Mouse (Mus musculus): ENCODE data around the gene Pxk.

Pxk gene

DNA sequence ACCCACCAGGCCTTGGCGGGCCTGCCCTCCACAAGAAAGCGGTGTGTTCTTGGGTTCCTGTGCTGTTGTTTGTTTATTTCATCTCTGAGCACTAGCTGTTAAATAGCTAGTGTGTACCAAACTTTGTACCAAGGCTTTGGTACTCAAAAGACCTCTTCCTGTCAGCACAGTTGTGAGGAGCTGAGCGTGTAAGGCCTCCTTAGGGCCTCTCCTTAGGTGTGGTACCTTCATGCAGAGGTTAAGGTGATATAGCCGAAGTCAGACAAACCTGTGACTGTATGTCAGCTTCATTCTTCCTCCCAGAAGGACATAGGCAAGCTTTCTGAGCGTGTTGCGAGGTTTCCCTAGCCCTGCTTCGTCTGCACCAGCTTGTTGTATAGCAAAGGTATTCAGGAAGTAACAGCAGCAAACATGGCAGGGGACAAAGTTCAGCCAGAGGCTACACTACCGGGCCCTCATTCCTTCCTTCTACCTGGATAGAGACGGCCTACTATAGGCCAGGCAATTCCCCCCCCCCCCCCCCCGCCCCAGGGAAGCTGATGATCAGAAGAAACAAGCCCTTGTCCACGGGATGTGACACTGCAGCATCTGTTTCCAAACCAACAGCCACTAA, 48.7 kb downstream of the Pxk start:
- no peak for DNase-seq (ENCODE audit: low spot score in 2 of 2)

- DNase-seq (ENCODE audit: low spot score in 2 of 2), result no peak
Observed at GRCm38 (mm10) chr14:8148842-8149241, 50.8 kb downstream of the Pxk start.

- DNase-seq (ENCODE audit: low spot score in 2 of 2), result no peak
Observed at GRCm38 (mm10) chr14:8151757-8152156, 53.7 kb downstream of the Pxk start.

GRCm38 (mm10) chr14:8154072-8154471, 56.1 kb downstream of the Pxk start:
- no peak for DNase-seq (ENCODE audit: low spot score in 2 of 2)

DNA sequence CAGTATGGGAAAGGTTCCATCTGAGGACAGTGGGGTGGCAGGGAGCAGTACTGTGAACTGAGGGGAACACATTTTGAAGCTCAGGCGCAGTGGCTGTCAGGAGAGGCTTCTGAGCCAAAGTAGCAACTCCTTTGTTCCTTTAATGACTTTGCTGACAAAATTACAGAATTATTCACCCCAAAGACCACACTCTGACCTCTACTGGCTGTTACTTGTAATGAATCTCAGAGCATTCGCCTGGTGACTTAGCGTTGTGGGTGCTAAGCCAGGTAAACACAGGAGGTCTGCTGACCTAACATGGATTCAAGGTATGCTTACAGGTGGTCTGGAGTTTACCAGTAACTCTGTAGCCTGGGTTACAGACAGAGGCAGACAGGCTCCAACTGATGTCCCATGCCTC, 58.9 kb downstream of the Pxk start:
- DNase-seq (ENCODE audit: low spot score in 2 of 2), result no peak

DNA sequence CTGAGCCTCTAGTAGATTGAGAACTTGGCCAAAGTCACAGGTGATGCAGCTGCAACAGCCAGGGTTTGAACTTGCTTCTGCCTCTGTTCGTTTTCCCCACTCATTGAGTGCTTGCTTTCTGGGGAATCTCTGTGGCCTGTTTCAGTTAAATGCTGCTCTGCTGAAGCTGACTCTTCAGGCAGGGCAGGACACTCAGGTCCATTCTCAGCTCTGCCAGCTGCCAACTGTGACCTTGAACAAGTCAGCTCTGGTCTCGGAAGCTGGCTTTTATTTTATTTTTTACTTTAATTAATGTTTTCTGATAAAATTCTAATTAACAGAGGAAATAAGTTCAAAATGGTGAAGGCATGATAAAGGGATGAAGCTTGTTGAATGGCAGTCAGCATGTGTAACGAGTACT, 60.7 kb downstream of the Pxk start:
- DNase-seq (ENCODE audit: low spot score in 2 of 2), result no peak

DNA sequence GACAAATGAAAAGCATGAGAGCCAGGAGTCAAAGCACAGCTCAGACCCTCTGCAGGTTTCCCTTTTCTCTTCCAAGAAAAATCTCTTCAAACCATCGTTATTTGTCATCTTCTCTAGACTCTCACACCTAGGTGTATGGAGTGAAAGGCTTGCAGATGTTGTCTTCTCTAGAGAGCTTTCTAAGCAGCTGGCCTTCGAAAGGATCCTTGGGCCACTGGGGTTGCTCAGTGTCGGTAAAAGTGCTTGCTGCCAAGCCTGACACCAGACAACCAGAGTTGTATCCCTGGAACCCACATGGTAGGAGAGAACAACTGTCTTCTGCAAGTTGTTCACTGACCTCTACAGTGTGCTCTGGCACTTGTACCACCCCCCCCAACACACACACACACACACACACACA, 61.1 kb downstream of the Pxk start:
- no peak for DNase-seq (ENCODE audit: low spot score in 2 of 2)

GRCm38 (mm10) chr14:8161777-8162176, 63.8 kb downstream of the Pxk start:
- no peak for DNase-seq (ENCODE audit: low spot score in 2 of 2)

DNA sequence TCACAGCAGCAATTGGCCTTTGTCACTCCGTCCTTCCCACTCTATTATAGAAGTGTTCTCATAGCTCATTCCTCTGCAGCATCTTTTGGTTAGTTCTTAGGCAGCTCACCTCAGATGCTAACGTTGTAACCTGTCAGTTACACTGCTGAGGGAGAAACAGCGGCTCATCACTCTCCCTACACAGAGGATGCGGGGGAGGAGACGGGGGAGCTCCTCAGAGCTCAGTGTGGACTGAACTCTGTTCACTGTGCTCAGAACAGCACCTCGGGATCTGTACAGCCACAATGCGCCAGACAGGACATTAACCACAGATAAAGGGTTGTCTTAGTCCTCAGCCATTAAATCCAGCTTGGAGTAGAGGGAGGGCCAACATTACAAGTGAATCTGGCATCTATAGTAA, 66.5 kb downstream of the Pxk start:
- no peak for DNase-seq (ENCODE audit: low spot score in 2 of 2)

GRCm38 (mm10) chr14:8172507-8173410, 74.7 kb downstream of the Pxk start, which contains the start of gene Pdhb:
TSS of gene Pdhb (minus strand) at chr14:8173025.
- peak; percentile 99 to 100 for DNase-seq (ENCODE audit: low spot score in 2 of 2)

DNA sequence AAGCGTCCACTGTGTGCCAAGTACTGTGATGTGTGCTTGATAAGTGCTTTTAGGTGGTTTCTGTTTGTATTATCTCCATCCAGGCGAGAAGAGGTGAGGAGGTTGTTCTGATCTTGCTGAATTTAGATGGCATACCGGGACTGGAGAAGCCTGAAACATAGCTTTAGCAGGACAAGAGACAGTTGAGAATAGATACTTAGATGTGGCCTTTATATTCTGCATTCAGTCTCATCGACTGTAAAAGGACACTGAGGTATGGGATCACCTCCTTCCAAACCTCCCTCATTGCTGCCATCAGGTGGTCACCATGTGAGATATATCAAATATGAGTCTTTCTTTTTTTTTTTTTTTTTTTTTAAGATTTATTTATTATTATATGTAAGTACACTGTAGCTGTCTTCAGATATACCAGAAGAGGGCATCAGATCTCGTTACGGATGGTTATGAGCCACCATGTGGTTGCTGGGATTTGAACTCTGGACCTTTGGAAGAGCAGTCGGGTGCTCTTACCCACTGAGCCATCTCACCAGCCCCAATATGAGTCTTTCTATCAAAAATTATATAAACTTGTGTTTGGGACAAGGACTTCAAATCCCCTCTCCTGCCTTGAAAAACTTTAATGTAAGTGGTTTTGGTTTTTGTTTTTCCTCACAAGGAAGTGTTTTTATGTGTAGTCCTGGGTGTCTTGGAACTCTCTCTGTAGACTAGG, 75.7 kb downstream of the Pxk start:
- peak in 1 of 2 experiments; percentile 10 for DNase-seq (ENCODE audit: low spot score in 2 of 2)

DNA sequence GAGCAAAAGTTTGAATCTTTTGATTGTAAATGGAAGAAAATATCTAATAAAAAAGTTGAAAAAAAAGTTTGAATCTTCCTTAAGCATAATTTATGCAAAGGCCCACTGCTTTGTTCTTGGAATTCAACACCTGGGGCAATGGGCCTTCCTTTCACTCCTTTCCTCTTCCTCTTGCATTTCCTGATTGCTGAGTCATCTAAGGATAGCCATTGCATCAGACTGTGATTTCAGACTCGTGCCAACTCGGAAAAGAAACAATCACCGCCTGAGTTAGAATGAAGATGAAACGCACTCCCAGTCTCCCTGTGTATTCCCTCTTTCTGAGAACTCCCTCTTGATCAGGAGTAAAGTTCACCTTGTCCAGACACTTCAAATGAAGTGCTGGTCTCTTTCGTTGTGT, 76.6 kb downstream of the Pxk start:
- peak in 1 of 2 experiments; percentile 14 for DNase-seq (ENCODE audit: low spot score in 2 of 2)

DNA sequence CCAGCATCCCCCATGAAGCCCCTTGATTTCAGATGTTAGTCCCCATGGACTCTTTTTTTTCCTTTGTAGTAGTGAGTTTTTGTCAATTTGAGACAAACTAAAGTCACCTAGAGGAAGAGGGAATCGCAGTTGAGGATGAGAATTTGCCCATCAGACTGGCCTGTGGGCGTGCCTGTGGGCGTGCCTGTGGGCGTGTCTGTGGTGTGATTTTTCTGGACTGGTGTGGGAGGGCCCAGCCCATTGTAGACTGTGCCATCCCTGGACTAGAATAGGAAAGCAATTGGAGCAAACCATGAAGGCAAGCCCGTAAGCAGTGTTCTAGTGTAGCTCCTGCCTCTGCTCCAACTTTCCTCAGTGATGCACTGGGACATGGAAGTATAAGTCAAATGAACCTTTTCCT, 78.2 kb downstream of the Pxk start:
- DNase-seq (ENCODE audit: low spot score in 2 of 2), result no peak

DNA sequence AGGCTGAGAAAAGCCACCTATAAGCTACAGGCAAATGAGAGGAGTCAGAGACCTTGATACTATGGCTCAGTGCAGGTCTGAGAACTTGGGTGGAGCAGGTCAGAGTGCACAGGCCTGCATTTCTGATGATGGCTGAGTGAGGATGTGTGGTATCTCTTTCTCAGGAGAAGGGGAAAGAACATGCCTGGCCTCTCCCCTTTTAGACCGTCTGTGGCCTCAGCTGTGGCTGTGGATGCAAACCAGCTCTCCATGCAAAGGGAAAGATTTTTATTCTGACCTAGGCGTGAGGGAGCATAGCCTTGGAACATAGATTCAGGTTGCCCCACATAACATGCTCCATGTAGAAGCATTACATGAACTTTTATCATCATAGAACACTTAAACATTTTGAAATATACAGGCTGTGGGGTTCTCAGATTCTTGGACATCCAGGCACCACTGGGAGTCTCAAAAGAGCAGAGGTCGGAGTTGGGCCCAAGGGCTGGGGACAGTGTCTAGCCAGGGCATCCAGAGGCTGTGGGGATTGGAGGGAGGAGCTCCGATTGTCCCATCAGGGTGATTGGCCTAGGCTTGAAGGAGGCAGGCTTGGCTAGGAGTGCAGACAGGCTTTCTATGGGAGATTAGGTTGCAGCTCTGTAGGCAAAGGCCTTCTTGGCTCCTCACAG, 82.5 kb downstream of the Pxk start:
- DNase-seq (ENCODE audit: low spot score in 2 of 2), result no peak

DNA sequence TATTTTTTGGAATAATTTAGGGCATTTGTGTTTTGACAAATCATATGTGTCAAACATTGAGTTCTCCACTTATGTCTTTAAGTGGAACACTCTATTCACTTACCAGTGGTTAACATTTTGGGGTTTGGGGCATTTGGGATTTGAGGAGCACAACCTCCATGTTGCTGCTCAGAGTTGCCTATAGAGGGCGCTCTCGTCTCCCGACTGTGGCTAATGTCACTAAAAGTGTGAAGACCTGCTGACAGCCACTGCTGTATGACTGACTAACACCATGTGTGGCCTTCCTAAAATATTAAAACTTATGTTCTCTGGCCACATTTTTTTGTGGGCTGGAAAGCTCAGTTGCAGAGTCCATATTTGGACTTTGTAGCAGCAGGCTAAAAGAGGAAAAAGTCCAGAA, 85.3 kb downstream of the Pxk start:
- DNase-seq (ENCODE audit: low spot score in 2 of 2), result no peak

DNA sequence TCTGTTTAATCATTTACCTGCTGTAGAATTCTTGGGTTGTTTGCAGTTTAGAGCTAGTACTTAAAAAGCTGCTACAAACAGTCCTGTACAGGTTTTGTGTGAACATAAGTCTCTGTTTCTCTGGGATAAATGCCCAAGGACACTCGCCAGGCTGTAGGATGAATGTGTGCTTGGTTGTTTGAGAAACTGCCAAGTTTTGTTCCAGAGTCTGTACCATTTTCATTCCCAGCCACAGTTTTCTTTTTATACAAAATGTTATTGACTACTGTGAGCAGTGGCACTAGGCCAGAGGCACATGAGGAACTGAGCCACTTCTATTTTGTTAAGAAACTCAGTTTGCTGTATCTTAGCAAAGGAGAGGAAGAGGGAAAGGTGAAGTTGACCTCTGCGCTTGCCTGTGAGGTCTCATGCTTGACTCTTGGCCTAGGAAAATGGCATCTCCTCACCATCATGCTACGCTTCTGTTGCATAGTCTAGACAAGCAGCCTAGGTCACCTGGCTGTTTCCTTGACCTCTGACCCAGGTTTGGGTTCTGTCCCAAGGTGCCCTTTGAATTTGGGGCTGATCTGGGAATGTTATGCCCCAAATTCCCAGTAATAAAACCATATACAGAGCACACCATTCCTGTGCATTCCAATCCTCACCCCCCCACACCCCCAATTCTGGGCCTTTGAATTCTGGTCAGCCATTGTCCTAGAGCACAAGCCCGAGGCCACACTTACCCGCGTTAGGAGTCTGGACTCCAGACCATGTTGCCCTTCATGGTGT, 88.5 kb downstream of the Pxk start:
- DNase-seq (ENCODE audit: low spot score in 2 of 2), result no peak

DNA sequence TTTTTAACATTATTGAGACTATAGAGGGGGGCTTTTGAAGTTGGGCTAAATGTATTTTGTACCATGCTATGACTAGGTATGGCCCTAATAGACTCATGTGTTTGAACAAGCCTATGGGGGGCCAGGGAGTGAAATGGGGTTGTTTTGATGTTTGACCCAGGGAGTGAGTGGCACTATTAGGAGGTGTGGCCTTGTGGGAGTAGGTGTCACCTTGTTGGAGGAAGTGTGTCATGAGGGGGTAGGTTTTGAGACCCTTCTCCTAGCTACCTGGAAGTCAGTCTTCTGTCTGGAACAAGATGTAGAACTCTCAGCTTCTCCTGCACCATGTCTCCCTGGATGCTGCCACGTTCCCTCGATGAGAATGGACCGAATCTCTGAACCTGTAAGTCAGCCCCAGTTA, 92.5 kb downstream of the Pxk start:
- DNase-seq (ENCODE audit: low spot score in 2 of 2), result no peak

DNA sequence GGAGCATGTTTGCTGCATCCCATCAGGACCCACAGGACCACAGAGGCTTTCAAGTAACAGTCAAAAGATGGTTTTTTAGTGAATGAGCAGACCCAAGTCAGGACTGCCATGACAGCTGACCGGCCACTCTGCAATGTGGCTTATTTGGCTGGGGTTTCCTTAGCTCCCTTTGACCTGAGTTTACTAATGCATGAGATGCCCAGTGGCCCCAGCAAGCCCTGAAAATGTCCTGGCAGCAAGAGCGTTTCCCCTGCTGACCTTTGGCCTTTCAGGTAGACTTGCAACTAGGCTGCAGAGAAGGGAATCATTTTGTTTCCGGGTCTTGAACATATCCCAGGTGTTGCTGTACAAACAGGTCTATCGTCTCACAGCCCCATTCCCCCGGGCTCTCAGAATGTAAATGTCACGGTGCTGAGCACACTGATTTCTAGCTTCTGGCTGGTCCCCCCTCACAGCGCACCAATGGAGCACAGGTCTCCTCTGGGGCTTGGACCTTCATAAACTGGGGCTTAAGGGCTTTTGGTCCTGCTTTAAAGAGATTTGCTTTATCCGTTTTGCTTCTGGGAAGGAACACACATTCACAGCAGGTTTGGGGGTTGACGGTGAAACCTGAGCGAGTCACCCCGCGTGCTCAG, 93.4 kb downstream of the Pxk start:
- no peak for DNase-seq (ENCODE audit: low spot score in 2 of 2)

GRCm38 (mm10) chr14:8192727-8193126, 94.7 kb downstream of the Pxk start:
- DNase-seq (ENCODE audit: low spot score in 2 of 2), result no peak

DNA sequence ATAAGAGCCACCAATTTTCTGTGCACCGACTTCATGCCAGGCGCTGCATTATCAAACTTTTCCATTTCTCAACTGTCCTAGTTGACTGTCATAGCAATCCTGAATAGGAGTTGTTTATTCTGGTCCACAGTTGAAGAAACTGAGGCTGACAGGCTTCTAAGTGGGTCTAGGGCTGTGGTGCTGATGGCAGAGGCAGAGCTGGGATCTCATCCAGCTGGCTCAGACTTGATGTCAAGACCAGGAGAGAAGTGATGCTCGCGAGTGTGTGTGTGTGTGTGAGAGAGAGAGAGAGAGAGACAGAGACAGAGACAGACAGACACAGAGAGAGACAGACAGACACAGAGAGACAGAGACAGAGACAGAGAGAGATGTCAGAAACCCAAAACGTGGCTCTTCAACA, 102.8 kb downstream of the Pxk start:
- DNase-seq (ENCODE audit: low spot score in 2 of 2), result no peak

GRCm38 (mm10) chr14:8201715-8202114, 103.7 kb downstream of the Pxk start:
- DNase-seq (ENCODE audit: low spot score in 2 of 2), result no peak

Measured in heart, adult 9 months (tissue).